32 mouse cellular contexts compared by ENCODE assay signal in genomic region chr5:129506886-129507285, GRCm38 (mm10).
"Had no signal": no experiment of that assay in that cellular context is flagged by ENCODE, and none has a peak within 500 bp of the region (broad histone marks: within the 10 kb centered on the region; RNA-seq: fewer than 3 reads in every experiment).

No protein-coding gene starts in this region.

- ATAC-seq: liver, embryonic 12.5 days; liver, postnatal 0 days; lung, postnatal 0 days; midbrain, embryonic 13.5 days; midbrain, embryonic 15.5 days; midbrain, embryonic 16.5 days had no signal

- H3K27me3 ChIP-seq: limb, embryonic 12.5 days; limb, embryonic 13.5 days; limb, embryonic 15.5 days; liver, embryonic 12.5 days; liver, embryonic 13.5 days; liver, embryonic 15.5 days; lung, embryonic 15.5 days; megakaryocyte, embryonic 14.5 days; midbrain, embryonic 12.5 days; midbrain, embryonic 13.5 days; midbrain, embryonic 15.5 days; neural tube, embryonic 12.5 days had no signal

- H3K4me2 ChIP-seq: limb, embryonic 12.5 days; limb, embryonic 13.5 days; limb, embryonic 15.5 days; liver, embryonic 11.5 days; liver, embryonic 12.5 days; liver, embryonic 13.5 days; liver, embryonic 15.5 days; lung, embryonic 14.5 days; lung, embryonic 15.5 days; midbrain, embryonic 11.5 days; midbrain, embryonic 12.5 days; midbrain, embryonic 13.5 days; midbrain, embryonic 15.5 days; neural tube, embryonic 12.5 days had no signal

- DNase-seq: left cerebral cortex, postnatal 4 days; liver; liver, embryonic 13.5 days; liver, postnatal 0 days; lung, adult 18-20 months; lung, adult 2 months; lung, embryonic 14.5 days; lung, postnatal 10 days; lung, postnatal 14 days; lung, postnatal 36 days; lung, postnatal 4 days; midbrain, embryonic 14.5 days had no signal

- H3K9ac ChIP-seq: limb, embryonic 12.5 days; limb, embryonic 13.5 days; limb, embryonic 15.5 days; liver, embryonic 12.5 days; liver, embryonic 13.5 days; liver, embryonic 14.5 days; liver, embryonic 15.5 days; liver, postnatal 0 days; lung, embryonic 14.5 days; lung, embryonic 15.5 days; midbrain, embryonic 12.5 days; midbrain, embryonic 13.5 days; midbrain, embryonic 15.5 days; neural tube, embryonic 12.5 days had no signal

- H3K4me3 ChIP-seq: limb, embryonic 10.5 days; limb, embryonic 12.5 days; limb, embryonic 13.5 days; limb, embryonic 15.5 days; liver, embryonic 12.5 days; liver, embryonic 13.5 days; liver, embryonic 15.5 days; lung, embryonic 15.5 days; megakaryocyte, embryonic 14.5 days; midbrain, embryonic 10.5 days; midbrain, embryonic 12.5 days; midbrain, embryonic 13.5 days; midbrain, embryonic 15.5 days; myocyte; neural tube, embryonic 12.5 days had no signal

- H3K9me3 ChIP-seq: limb, embryonic 10.5 days; limb, embryonic 12.5 days; limb, embryonic 13.5 days; limb, embryonic 15.5 days; liver, embryonic 12.5 days; liver, embryonic 13.5 days; liver, embryonic 15.5 days; lung, embryonic 15.5 days; megakaryocyte, embryonic 14.5 days; midbrain, embryonic 10.5 days; midbrain, embryonic 12.5 days; midbrain, embryonic 13.5 days; midbrain, embryonic 15.5 days; neural tube, embryonic 12.5 days had no signal

- H3K27ac ChIP-seq: limb, embryonic 10.5 days; limb, embryonic 12.5 days; limb, embryonic 13.5 days; limb, embryonic 15.5 days; liver, embryonic 12.5 days; liver, embryonic 13.5 days; liver, embryonic 14.5 days; liver, embryonic 15.5 days; lung, embryonic 15.5 days; macrophage; midbrain, embryonic 10.5 days; midbrain, embryonic 12.5 days; midbrain, embryonic 13.5 days; midbrain, embryonic 15.5 days; neural tube, embryonic 12.5 days had no signal
